Mouse (Mus musculus) small intestine, adult 2 months (tissue): ENCODE measurements around the gene Rbfox1.

ENCODE experiments used
- CTCF ChIP-seq: fragments of 200-500 bp; IDR thresholded peaks from 2 replicates; pipeline ENCODE4 v1.5.1; 2012; ENCODE audit warnings: low read depth, mild to moderate bottlenecking, control low read depth, inconsistent platforms, low read length, moderate library complexity, mixed read lengths; ENCODE audit not compliant: insufficient replicate concordance, insufficient read length; ENCODE audit errors: extremely low read depth
- POLR2A ChIP-seq: fragments of 200-500 bp; IDR thresholded peaks from 2 replicates; pipeline ENCODE4 v1.6.1; 2012; ENCODE audit warnings: low read depth, mild to moderate bottlenecking, control low read depth, inconsistent platforms, low read length, moderate library complexity

DNA sequence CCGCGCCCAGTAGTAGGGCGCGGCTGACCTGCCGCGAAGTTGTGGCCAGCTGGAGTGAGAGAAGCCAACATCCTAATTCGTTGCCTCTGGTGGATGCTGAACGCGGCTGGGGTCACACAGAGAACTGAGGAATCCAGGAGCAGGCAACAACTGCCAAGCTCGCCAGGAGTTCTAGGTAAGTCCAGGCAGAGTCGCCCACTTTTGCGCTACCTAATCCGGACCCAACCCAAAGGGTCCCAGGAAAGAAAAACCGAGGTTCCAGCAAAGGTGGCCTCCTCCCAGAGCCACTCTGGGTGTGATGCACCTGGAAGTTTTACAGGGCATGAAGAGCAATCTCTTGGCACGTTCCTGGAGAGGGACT lies 515 bp downstream of the Rbfox1 start:
- TF ChIP-seq CTCF (no peak), POLR2A (no peak)
